Mouse (Mus musculus) thymus, adult 2 months (tissue): Measurements from ENCODE around the gene Pla2g4b.

Experiments
- CTCF ChIP-seq: fragments of 200-500 bp; IDR thresholded peaks from 2 replicates; pipeline ENCODE4 v1.5.1; 2012; ENCODE audit warnings: mild to moderate bottlenecking, control low read depth, low read length, moderate library complexity, borderline replicate concordance; ENCODE audit not compliant: control insufficient read depth, poor library complexity, insufficient read depth; ENCODE audit errors: extremely low read depth
- POLR2A ChIP-seq: fragments of 200-500 bp; IDR thresholded peaks from 2 replicates; pipeline ENCODE4 v1.6.1; 2012; ENCODE audit warnings: mild to moderate bottlenecking, low read length, control low read depth, moderate library complexity; ENCODE audit not compliant: control insufficient read depth, poor library complexity, insufficient read depth; ENCODE audit errors: extremely low read depth

DNA sequence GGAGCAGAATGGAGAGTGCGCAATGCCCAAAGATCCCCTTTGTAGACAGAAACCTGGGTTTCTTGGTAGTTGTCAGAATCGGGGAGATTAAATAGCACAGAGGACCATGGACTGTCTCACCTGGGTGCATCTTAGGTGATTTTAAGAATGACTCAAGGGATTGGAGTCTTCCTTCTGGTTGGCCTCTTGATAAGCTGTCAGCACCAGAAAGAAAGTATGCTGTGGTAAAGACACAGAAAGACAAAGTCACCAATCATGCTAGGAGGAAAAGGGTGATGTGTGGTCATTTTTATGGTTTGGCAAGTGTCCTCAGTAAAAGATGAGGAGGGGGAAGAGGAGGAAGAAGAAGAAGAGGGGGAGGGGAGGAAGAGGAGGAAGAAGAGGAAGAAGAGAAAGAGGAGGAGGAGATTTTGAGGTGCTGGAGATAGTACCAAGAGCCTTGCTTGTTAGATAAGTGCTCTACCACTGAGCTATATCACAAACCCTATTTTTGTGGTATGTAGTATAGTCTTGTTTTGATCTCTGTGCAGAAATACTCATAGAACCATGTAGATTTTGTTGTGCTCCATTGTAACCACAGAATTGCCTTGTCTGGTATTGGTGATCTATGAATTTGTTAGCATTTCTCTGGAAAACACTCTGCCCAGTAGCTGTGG lies 19.3 kb upstream of the Pla2g4b start:
- TF ChIP-seq CTCF (no peak), POLR2A (no peak)
